Mouse (Mus musculus) embryonic fibroblast, embryonic 13.5 days (primary cell): ENCODE data around the gene Rpl10.

ENCODE experiments used
- CTCF ChIP-seq: IDR thresholded peaks from 2 replicates; pipeline ENCODE4 v1.5.1; 2011; ENCODE audit warnings: mild to moderate bottlenecking, control low read depth, low read length, moderate library complexity, borderline replicate concordance; ENCODE audit not compliant: insufficient read depth
- POLR2A ChIP-seq: IDR thresholded peaks from 2 replicates; pipeline ENCODE4 v1.6.1; 2011; ENCODE audit warnings: low read depth, mild to moderate bottlenecking, control low read depth, low read length, moderate library complexity

GRCm38 (mm10) chrX:74254153-74254887, 16.3 kb upstream of the Rpl10 start, which contains the start of gene Emd:
- TF ChIP-seq CTCF (no peak), POLR2A (peak; percentile 74)
